Mouse (Mus musculus) forebrain, embryonic 13.5 days (tissue): Measurements from ENCODE around the gene Ugt1a8. TPM values are rescaled to one million over a fixed set of nuclear protein-coding genes. Genes with fewer than 3 reads are reported as not detected.

Experiments used
- ATAC-seq: fragments of 200-750 bp; cut with Nextera tagmentation; 2 replicates; pipeline ENCODE4 v1.8.0; 2017
- H3K27ac ChIP-seq: fragments of 300-500 bp; sonication (generic); 2 replicates; pipeline ENCODE4 v1.5.1; 2015; ENCODE audit warnings: inconsistent platforms, mild to moderate bottlenecking, moderate library complexity
- H3K27me3 ChIP-seq: fragments of 300-500 bp; sonication (generic); 2 replicates; pipeline ENCODE4 v1.6.1; 2015; ENCODE audit warnings: mild to moderate bottlenecking, inconsistent platforms
- H3K36me3 ChIP-seq: fragments of 300-500 bp; sonication (generic); 2 replicates; pipeline ENCODE4 v1.6.1; 2015; ENCODE audit warnings: mild to moderate bottlenecking, inconsistent platforms; ENCODE audit not compliant: poor library complexity, severe bottlenecking
- H3K4me1 ChIP-seq: fragments of 300-500 bp; sonication (generic); 2 replicates; pipeline ENCODE4 v1.6.1; 2015; ENCODE audit warnings: inconsistent platforms
- H3K4me2 ChIP-seq: fragments of 300-500 bp; sonication (generic); 2 replicates; pipeline ENCODE4 v1.6.1; 2015; ENCODE audit warnings: inconsistent platforms, mild to moderate bottlenecking, moderate library complexity
- H3K4me3 ChIP-seq: fragments of 300-500 bp; sonication (generic); 2 replicates; pipeline ENCODE4 v1.5.1; 2015; ENCODE audit warnings: mild to moderate bottlenecking, inconsistent platforms
- H3K9ac ChIP-seq: fragments of 300-500 bp; sonication (generic); 2 replicates; pipeline ENCODE4 v1.6.1; 2015; ENCODE audit warnings: mild to moderate bottlenecking, inconsistent platforms
- H3K9me3 ChIP-seq: fragments of 300-500 bp; sonication (generic); replicated peaks from 2 replicates; pipeline ENCODE4 v1.6.1; 2016; ENCODE audit warnings: inconsistent platforms
- WGBS: fragments of 180-500 bp; shearing (Covaris S2); methylation state at CpG from one replicate; pipeline ENCODE4 v1.1.7; 2015; 5-methylcytosine and 5-hydroxymethylcytosine counted together
- polyA plus RNA-seq: library from polyadenylated mRNA; unstranded; fragments of >200 nt; fragmentation: Nextera tagmentation; extraction: Ambion mirVana; gene quantifications from 2 replicates; pipeline ENCODE4 v1.2.1, GENCODE M21; 2015

Ugt1a8 gene
- polyA plus RNA-seq, 1 experiment from 2014 or later: not detected

DNA sequence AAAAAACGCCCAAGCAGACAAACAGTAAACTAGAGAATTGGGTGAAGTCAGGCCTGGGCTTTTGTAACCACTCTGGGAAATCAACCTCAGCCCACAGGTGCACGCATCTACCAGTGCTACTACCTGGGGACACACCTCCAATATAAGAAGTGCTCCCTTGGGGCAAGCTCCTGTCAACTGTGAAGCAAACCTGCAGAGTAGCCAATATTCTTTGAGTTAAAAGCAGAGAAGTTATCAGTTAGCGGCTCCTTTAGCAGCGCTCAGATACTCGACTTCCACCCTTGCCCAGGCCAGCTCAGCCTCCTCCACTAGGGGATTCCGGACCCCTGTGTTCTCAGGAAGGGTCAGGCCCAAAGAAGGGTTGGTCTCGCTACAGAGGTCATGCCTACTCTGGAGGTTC is 174.1 kb downstream of the Ugt1a8 start:
- Histone ChIP-seq H3K4me1 (no peaks in the 10 kb centered on the region), H3K27ac (no peak overlapping the region), H3K4me3 (no peak overlapping the region), H3K9ac (no peak overlapping the region), H3K36me3 (peaks cover 77% of the 10 kb centered on the region), H3K27me3 (no peaks in the 10 kb centered on the region), H3K4me2 (no peak overlapping the region), H3K9me3 (peaks cover 23% of the 10 kb centered on the region)
- 87% methylated on average over 7 of the region's 7 CpGs for WGBS
- no peak for ATAC-seq

DNA sequence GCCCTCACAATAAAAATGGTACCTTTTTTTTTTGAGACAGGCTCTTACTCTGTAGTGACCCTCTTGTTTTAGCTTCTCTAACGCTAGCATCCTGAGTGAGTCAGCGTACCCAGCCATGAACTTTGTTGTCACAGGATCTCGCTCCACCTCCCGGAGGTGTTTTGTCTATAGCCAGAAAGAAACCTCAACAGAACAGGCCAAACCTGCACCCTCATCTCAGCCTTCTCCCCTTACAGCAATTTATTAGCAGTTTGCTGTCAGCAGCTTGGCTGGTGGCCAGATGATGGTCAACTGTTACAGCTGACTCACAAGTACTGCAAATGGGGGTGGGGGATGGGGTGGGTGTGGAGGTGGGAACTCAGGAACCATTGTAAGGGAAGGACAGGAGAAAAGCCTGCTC is 174.6 kb downstream of the Ugt1a8 start:
- H3K36me3 ChIP-seq: peaks cover 82% of the 10 kb centered on the region
- peaks cover 18% of the 10 kb centered on the region for H3K9me3 ChIP-seq
- H3K9ac ChIP-seq: no peak overlapping the region
- no peak overlapping the region for H3K4me3 ChIP-seq
- no peak overlapping the region for H3K4me2 ChIP-seq
- no peak for ATAC-seq
- no peaks in the 10 kb centered on the region for H3K27me3 ChIP-seq
- H3K4me1 ChIP-seq: no peaks in the 10 kb centered on the region
- H3K27ac ChIP-seq: no peak overlapping the region
- WGBS: 87% methylated on average over 4 of the region's 4 CpGs

DNA sequence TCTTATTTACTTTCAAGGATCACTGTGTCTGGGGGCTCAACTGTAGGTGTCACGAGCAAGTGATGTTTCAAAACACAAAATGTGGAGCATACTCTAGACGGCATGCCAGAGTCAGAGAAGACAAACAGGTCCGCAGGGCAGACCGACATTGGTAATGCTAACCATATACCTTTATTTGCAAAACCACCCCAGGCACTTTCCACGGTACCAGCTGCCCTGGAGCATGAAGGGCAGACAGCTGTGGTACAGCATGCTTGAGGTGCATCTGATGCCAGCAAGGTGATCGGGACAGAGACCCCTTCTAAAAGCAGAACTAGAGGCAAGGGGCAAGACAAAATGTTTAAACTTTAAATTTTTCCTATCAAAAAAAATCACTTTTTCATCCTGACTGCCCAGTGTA is 175.3 kb downstream of the Ugt1a8 start:
- WGBS: 77% methylated on average over 6 of the region's 6 CpGs

DNA sequence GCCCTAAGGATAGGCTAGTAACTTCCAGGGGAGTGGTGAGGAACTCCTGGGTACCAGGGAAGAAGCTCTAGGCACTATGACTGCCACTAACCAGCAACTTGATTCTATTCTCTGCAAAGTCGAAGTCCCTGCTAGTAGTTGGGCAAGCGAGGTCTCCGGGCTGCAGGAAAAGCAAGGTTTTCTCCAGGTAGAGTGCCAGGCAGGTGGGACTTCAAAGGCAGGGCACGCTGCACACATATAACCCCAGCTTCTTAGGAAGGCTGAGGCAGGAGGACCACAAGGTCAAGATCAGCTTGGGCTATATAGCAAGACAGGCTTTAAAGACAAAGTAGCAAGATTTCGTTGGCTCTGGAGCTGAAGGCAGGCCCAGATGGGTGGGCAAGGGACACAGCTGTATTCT is 176.2 kb downstream of the Ugt1a8 start:
- H3K27me3 ChIP-seq: no peaks in the 10 kb centered on the region
- ATAC-seq: no peak
- 95% methylated on average over 5 of the region's 5 CpGs for WGBS

More for the DNA sequence above, 175.3 kb downstream of the Ugt1a8 start:
- peaks cover 89% of the 10 kb centered on the region for H3K36me3 ChIP-seq
- no peak for ATAC-seq
- H3K4me1 ChIP-seq: no peaks in the 10 kb centered on the region
- H3K9me3 ChIP-seq: peaks cover 10% of the 10 kb centered on the region
- H3K9ac ChIP-seq: no peak overlapping the region
- H3K4me2 ChIP-seq: no peak overlapping the region
- H3K27ac ChIP-seq: no peak overlapping the region
- H3K4me3 ChIP-seq: no peak overlapping the region
- H3K27me3 ChIP-seq: no peaks in the 10 kb centered on the region

DNA sequence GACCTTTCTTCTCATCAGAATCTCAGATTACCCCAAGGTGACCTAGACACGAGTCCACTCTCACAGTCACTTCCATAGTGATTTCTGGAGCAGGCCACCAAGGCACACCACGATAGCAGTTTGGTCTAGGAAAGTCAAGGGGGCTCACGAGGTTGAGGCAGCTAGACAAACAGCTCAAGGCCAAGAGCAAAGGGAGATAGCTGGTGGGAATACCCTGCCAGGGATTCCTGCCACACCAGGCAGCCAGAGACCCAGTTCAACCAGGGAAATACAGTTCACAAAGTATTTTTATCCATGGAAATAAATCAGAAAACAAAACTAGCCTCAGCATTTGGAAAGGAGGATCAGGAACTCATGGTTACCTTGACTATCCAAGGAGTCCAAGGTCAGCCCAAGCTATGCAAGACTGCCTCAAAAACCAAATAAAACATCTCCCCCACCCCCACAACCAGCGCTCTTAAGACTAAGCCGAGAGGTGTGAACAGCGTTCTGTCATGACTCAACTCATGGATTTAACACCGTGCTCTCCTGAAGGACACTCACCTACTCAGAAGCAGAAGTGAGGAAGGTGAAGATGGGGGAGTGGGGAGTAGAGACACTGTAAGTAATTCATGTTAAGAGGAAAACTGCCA is 176.7 kb downstream of the Ugt1a8 start:
- H3K36me3 ChIP-seq: peaks cover 100% of the 10 kb centered on the region
- no peak overlapping the region for H3K4me3 ChIP-seq
- no peak overlapping the region for H3K4me2 ChIP-seq
- no peak overlapping the region for H3K27ac ChIP-seq
- no peak for ATAC-seq
- H3K27me3 ChIP-seq: no peaks in the 10 kb centered on the region
- no peak overlapping the region for H3K9ac ChIP-seq
- peaks cover 1% of the 10 kb centered on the region; the same call in 1 of the 2 replicates for H3K9me3 ChIP-seq
- 90% methylated on average over 7 of the region's 7 CpGs for WGBS
- no peaks in the 10 kb centered on the region for H3K4me1 ChIP-seq

More for the DNA sequence above, 176.2 kb downstream of the Ugt1a8 start:
- Histone ChIP-seq H3K4me3 (no peak overlapping the region), H3K4me2 (no peak overlapping the region), H3K9me3 (peaks cover 4% of the 10 kb centered on the region; the same call in 1 of the 2 replicates), H3K9ac (no peak overlapping the region), H3K36me3 (peaks cover 98% of the 10 kb centered on the region), H3K4me1 (no peaks in the 10 kb centered on the region), H3K27ac (no peak overlapping the region)

DNA sequence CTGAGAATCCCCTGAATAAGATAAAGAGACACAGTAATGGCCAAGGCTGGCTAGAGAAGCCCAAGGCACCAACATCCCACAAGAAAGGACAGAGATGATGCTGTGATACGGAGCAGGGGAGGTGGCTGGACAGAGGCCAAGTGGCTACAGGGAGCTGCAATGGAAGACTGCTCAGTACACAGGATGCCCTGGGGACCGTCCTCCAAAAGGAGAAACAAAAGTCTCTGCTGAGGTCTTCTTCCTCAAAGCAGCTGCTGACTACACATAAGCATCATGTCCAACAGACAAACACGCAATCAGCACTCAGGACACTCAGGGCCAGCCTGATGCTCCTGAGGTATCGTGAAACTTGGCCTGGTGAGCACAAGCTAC is 177.2 kb downstream of the Ugt1a8 start:
- Histone ChIP-seq H3K4me2 (no peak overlapping the region), H3K9me3 (no peaks in the 10 kb centered on the region; the same call in 1 of the 2 replicates), H3K9ac (no peak overlapping the region), H3K27me3 (no peaks in the 10 kb centered on the region), H3K27ac (no peak overlapping the region), H3K4me1 (no peaks in the 10 kb centered on the region), H3K36me3 (peaks cover 100% of the 10 kb centered on the region), H3K4me3 (no peak overlapping the region)
- 81% methylated on average over 4 of the region's 4 CpGs for WGBS
- ATAC-seq: no peak

DNA sequence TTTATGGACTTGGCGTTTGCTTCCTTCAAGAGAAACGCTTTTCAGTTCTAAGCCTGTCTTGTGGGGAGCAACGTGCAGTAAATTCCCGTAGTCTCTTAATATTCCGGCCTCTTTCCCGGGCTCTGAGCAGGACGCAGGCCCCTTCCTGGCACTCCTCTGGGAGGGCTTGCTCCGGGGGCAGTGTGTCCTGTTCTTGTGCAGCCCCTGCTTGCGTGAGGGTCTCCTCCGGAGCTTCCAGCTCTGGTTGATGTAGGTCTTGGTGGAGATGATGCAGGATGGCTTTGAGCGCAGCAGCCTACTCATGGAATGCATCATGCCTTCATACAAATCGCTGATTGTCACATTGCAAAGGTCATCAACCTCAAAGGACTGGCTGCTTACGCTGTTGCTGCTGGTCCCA is 178.5 kb downstream of the Ugt1a8 start:
- no peak overlapping the region for H3K4me2 ChIP-seq
- no peaks in the 10 kb centered on the region for H3K9me3 ChIP-seq
- 90% methylated on average over 13 of the region's 13 CpGs for WGBS
- no peak overlapping the region for H3K9ac ChIP-seq
- peaks cover 91% of the 10 kb centered on the region for H3K36me3 ChIP-seq
- H3K27ac ChIP-seq: no peak overlapping the region
- H3K4me1 ChIP-seq: no peaks in the 10 kb centered on the region
- no peak for ATAC-seq
- no peaks in the 10 kb centered on the region for H3K27me3 ChIP-seq
- H3K4me3 ChIP-seq: no peak overlapping the region

DNA sequence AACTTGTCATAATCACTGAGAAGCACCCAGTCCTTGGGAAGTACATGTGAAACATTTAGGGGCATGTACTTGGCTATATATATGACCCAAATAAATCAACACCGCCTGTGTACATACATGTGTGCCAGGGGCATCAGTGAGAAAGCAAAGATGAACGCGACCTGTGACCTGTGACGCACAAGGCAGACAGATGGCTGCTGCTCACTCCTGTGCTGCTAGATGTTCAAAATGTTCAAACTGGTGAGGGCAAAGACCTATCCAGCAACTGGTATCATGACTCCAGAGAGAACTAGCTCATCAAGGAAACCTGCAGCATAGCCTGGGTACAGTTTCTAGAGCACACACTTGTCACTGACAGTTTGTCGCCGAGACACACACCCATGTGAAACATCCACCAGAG is 179.9 kb downstream of the Ugt1a8 start:
- no peak overlapping the region for H3K4me3 ChIP-seq
- no peaks in the 10 kb centered on the region for H3K27me3 ChIP-seq
- peaks cover 90% of the 10 kb centered on the region for H3K36me3 ChIP-seq
- no peak overlapping the region for H3K27ac ChIP-seq
- peak; percentile 6; the same call in 1 of the 2 replicates for ATAC-seq
- no peaks in the 10 kb centered on the region for H3K9me3 ChIP-seq
- H3K9ac ChIP-seq: no peak overlapping the region
- 95% methylated on average over 6 of the region's 6 CpGs for WGBS
- no peaks in the 10 kb centered on the region for H3K4me1 ChIP-seq
- H3K4me2 ChIP-seq: no peak overlapping the region

DNA sequence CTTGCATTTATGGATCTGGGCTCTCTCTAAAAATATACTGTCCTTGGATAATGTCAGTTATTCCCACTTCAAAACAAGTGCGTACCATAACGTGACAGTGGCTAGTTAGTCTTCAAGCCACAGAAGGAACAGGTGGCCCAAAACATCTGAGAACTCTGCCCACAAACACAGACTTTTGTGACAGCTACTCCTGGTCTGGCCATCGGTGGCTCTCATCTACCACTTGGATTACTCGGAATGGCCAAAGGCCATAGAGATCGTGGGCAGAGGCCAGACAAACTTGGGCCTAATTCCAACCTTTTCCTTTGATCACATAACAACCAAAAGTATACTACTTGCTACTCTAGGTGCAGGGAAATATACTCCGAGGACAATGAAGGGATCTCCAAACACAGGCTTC is 180.5 kb downstream of the Ugt1a8 start:
- H3K4me3 ChIP-seq: no peak overlapping the region
- no peaks in the 10 kb centered on the region for H3K27me3 ChIP-seq
- no peak for ATAC-seq
- 89% methylated on average over 6 of the region's 6 CpGs for WGBS
- no peaks in the 10 kb centered on the region for H3K4me1 ChIP-seq
- no peak overlapping the region for H3K27ac ChIP-seq
- H3K9ac ChIP-seq: no peak overlapping the region
- no peaks in the 10 kb centered on the region for H3K9me3 ChIP-seq
- H3K4me2 ChIP-seq: no peak overlapping the region
- H3K36me3 ChIP-seq: peaks cover 89% of the 10 kb centered on the region

Other genes starting within 250 kb of the Ugt1a8 start
- gene Dgkd, start 234.5 kb upstream of the Ugt1a8 start, polyA plus RNA-seq: 36.6 and 43.6 TPM in 2 replicates
- 31.0 and 32.1 TPM in 2 replicates for gene Usp40, start 79.3 kb upstream of the Ugt1a8 start, polyA plus RNA-seq
- not detected in 2 replicates for gene Ugt1a10, start 32.4 kb upstream of the Ugt1a8 start, polyA plus RNA-seq
- not detected in 2 replicates for gene Ugt1a9, start 17.0 kb upstream of the Ugt1a8 start, polyA plus RNA-seq
- 0.35 and 0.53 TPM in 2 replicates for gene Ugt1a7c, start 7.2 kb downstream of the Ugt1a8 start, polyA plus RNA-seq
- gene Ugt1a6b, start 15.4 kb downstream of the Ugt1a8 start, polyA plus RNA-seq: 0.48 and 1.1 TPM in 2 replicates
- 1.1 and 1.4 TPM in 2 replicates for gene Ugt1a6a, start 47.0 kb downstream of the Ugt1a8 start, polyA plus RNA-seq
- gene Ugt1a5, start 78.2 kb downstream of the Ugt1a8 start, polyA plus RNA-seq: not detected in 2 replicates
- not detected in 2 replicates for gene Ugt1a2, start 112.8 kb downstream of the Ugt1a8 start, polyA plus RNA-seq
- gene Dnajb3, start 118.0 kb downstream of the Ugt1a8 start, polyA plus RNA-seq: 11.1 and 12.5 TPM in 2 replicates
- gene Ugt1a1, start 124.1 kb downstream of the Ugt1a8 start, polyA plus RNA-seq: not detected in 2 replicates
- 1.7 TPM in 2 replicates for gene Mroh2a, start 139.2 kb downstream of the Ugt1a8 start, polyA plus RNA-seq
- 145 and 146 TPM in 2 replicates for gene Hjurp, start 189.8 kb downstream of the Ugt1a8 start, polyA plus RNA-seq
- gene Trpm8, start 189.8 kb downstream of the Ugt1a8 start, polyA plus RNA-seq: 0.06 TPM in 1 of 2 replicates, not detected in the other